Mouse (Mus musculus) layer of hippocampus, adult 9-10 months (tissue): Measurements from ENCODE around the gene D630023F18Rik.
A peak's percentile ranks its signal among the peaks of the same experiment; 100 is the strongest.

Experiments used
- DNase-seq: peaks from one replicate; pipeline ENCODE4 v3.0.0; 2022; ENCODE audit warnings: low spot score

Gene D630023F18Rik

DNA sequence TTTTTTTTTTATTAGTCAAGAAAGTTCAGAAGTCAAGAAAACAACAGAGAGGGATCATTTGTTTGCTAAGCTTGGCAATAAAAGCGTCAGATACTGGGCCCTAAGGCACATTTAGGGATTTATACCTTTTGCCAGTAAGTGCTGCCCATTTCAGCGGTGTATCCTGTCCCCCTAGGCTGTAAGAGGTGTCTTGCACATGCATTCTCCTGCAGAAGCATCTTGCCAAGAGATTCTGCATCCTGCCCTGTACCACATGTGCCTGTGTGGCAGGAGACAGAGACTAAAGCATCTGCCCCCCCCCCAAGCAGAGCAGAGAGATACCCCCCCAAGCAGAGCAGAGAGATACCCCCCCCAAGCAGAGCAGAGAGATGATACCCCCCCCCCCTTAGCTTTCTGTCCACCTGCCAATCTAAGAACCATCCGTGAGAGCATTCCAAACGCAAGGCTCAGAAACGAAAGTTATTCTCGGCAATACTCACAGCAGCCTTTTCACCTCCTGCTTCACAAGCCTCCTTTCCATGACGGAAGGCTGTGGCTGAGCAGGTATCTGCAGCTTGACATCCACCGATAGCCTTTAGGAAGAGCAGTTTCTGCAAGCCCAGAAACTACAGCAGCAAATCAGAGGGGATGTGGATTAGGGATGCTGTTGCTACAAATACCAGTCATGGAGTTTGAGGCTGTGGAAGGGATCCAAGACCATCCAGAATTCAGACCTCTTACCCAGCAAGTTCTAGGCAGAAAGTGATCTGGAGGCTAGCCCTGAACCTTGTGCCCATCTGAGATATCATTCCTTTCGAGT is at the start of gene D630023F18Rik:
Gene D630023F18Rik (minus strand): TSS at position 641 of the 799 bp plus-strand sequence.
- peak; percentile 15 for DNase-seq

DNA sequence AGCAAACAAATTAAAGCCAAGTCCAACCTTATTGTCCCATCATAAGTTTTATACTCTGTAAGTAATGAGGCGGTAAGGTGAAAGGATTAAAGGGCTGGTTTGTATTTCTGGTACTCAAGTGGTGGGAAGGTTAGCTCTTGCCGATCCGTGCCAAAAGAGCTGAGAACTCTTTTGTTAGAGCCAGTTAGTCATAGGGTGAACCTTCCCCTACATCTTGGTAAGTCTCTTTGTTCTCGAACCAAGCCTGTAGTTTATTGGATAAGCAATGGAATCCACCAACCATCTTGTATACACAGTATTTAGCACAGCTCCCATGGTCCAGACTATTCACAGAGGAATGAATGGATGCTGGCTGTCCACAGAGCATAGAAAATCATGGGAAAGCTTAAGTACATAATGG is 48.6 kb upstream of the D630023F18Rik start:
- DNase-seq = no peak

DNA sequence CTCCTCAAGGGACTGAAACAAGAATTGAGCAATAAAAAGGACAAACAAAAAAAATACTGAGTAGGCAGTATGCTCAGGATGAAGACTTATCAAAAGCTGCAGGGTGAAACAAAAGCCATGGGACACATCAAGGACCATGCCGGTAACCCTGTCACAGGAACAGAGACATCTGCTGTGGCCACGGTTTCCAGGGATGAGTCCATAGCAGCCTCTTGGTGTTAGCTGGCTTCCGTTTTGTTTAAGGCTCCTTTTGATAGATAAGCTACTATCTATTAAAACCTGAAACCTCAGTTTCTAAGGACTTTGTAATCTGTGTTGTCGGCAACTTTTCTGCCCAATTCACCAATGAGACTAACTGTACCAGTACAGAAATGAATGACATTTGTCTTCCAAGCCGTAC is 46.9 kb upstream of the D630023F18Rik start:
- no peak for DNase-seq

DNA sequence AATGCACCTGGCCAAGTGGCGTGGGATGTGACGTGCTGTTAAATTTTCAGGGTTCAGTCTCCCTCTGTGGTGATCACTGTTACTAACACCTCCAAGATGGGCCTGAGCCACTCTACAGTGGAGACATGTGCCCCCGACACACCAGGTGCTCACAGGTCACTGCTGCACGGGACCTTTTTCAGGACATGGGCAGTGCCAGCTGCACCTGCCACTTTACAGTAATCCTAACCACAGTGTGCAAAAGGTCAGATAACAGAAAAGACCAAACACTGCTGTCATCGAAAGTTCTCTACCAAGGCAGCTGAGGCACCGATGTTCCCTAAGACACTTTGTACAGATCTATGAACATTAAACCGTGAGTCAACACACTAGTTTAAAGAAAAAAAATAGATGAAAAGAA is 46.5 kb upstream of the D630023F18Rik start:
- DNase-seq = no peak

DNA sequence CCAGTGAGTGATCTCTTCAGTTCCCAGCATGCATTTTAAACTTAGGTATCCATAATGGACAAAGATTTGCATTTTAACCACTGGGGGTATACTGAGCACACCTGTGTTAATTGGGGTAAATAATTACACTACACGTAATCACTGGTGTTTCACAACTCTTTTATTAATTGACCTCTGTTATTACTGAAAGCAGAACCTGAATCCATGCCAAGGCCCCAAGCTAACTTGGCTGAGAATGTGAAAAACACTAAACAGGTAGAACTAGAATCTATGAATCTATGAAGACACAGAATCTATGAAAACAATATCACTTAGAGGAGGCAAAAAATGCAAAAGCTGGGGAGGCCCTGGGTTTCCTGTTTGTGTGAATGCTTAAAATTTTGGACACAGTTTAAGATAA is 44.5 kb upstream of the D630023F18Rik start:
- DNase-seq = no peak

DNA sequence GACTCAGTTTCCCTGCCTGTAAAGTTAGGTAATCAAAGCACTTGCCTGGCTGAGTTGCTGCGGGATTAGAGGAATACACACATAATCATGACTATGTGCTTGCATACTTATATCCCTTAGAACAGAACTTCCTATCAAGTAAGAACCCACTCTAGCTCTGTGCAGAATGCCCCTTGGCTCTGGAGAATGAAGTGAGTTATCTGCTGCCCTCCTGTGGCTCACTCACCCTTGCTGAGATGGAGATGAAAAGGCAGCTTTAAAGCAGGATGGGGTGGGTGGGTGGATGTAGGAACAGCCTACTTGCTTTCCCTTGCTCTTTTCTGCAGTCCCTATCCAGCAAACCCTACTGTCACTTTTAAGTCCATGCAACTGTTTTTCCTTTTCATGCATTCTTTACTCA is 39.2 kb upstream of the D630023F18Rik start:
- DNase-seq = no peak

DNA sequence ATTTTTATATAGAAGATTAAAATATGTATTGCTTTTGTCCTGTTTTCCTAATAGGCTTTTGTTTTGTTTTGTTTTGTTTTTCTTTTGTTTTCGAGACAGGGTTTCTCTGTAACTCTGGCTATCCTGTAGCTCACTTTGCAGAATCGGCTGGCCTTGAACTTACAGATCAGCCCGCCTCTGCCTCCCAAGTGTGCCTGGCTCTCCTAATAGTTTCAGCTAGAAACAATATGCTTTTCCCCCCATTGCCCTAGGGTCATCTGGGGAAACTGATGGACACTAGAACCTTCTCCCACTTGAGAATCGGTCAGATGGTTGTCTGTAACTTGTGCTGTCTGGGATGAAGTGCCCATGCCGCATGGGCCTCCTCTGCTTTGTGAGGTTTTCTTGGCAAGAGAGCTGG is 33.1 kb upstream of the D630023F18Rik start:
- no peak for DNase-seq

DNA sequence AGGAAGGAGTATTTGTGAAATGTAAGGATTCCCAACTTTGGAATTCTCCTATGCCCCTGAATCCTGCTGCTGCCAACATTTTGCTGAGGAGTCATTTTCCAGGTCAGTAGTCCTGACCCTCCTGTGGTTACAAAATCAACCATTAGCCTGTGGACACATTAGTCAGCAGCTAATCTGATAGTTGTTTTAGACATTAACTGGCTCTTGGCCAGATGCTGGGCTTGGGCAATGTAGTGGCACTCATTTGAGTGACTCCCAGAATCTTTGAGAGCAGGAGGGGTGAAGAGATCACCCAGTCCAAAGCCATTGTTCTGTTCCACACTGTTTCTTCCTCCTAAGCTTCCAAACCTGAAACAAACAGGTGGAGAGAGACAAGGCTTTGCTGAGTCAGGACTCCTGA is 31.8 kb upstream of the D630023F18Rik start:
- no peak for DNase-seq

DNA sequence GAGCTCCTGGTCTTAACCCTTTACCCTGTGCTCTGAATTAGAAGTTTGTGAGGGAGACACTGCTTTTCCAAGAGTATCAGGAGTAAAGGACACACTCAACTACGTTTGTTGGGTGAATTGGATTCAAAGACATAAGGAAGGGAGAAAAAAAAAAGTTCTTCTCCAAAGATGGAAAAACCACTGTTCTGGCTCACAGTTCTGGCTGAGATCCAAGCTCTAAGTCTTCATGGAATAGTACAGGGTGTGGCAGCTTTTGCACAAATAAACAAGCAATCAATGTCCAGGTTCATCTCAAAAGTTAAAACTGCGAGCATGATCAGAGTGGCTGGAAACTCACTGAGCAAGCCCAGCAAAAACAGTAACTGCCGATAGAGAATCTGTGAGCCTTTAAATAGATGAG is 25.0 kb upstream of the D630023F18Rik start:
- DNase-seq = no peak

DNA sequence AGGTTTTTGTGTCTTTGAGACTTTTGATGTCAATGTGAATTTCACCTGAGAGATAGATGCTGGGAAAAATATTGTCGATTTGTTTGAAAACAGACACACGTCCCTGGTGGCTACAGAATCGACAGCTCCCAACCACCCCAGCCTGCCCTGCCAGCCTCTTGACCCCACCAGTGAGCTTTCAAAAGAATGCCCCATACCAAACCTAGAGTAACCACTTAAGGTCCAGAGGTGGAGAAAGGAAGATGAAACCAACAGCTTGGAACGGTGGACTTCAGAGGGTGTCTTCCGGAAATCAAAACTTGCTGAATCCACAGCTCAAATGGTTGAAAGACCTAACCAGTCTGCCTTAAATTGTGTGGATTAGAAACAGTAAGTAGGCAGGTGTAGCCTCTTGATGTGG is 24.3 kb upstream of the D630023F18Rik start:
- DNase-seq = no peak

DNA sequence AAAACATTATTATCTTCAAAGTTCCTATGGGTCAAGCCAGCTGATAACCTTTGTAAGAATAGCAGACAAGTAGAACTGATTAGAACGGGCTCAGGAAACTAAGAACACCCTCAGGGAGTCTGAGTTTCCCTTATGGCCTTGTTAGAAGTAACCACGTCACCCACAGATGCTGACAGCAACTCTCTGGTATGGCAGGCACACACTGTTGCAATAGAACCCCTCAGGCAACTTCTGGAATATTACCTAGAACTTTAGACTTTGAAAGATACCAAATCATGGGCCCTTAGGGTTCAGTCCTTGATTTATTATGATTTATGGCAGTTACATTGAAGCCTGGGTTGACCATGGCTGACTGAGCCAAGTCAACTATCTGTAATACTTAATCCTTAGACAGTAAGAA is 23.6 kb upstream of the D630023F18Rik start:
- no peak for DNase-seq

DNA sequence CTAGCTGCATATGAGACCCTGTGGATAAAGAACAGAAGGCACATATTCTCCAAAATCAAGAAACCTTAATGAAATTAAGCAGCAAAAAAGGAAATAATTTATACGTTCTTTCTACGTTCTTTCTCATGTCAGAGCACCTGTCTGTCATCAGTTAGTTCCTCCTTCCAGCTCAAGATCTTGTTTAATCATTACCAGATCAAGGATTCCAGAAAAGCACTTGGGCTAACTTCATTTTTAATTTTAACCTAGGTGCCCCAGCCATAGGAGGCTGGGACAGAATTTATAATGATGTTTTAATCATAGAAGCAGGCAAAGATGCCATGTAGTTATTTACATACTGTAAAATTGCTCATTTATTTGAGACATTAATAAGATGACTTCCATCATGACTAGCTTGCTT is 21.8 kb upstream of the D630023F18Rik start:
- no peak for DNase-seq

DNA sequence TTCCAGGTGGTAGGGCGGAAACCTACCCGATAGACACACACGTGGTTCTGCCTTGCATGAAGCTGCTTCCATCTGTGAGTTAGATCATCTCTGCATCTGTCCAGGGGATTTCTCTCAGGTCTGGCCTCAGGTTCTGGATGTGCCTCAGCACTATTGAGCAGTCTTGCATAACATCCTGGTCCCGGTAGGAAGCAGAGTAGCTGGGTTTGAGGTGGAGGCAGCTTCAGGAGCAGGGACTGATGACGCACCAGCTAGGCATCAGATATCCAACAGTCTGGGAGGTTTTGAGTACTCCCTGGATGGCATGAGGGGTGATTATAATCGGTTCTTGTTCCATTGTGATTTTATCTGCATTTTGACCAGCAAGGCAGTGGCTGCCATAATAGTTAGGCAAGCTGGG is 14.5 kb upstream of the D630023F18Rik start:
- DNase-seq = no peak

DNA sequence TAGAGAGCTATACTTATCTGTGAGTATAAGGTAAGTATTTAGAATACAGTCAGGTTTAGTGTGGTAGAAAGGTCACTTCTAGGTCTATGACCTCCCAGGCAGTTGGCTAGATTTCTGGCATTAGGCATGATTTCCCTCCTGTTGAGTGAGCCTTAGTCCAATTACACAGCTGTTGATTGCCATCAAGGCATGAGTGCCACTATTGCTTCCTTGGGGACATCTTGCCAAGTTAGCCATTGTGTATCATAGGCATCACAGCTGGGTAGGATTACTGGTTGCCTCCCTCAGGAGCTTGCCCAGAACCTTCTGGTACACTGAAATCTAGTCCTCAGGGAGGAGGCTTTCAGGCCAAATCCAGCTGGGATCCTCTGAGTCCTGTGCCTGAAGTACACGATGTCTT is 9.8 kb upstream of the D630023F18Rik start:
- DNase-seq = no peak

DNA sequence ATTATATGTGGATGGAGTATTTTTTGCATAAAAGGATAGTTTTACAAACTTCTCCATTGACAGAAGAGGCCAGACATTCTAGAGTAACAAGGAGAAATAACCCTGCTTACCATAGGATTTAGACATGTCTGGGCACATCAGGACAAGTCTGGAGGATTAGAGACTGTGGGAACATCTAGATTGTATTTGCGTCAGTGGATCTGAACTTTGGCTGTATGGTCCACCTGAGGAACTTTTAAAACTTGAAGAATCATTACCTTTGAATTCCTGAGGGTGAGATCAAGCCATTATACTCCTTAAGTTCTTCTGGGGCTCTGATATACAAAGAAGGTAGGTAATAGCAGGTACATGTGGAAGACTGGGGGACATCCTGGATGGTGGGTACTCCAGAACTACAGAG is 8.7 kb upstream of the D630023F18Rik start:
- DNase-seq = no peak

DNA sequence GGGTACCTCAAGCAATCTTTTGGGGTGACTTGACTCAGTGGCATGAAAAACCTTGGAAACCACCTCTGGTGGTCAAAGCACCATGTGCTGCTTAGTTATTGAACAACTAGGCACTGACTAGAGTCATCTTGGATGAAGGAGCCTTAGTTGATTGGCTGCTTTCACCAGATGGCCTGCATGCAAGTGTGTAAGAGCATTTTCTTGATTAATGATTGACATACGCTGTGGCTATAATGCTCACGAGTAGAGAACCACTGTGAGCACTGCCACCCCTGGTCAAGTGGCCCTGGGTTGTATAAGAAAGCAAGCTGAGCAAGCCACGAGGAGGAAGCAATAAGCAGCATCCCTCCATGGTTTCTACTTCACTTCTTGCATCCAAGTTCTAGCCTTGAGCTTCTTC is 7.2 kb upstream of the D630023F18Rik start:
- DNase-seq = no peak

DNA sequence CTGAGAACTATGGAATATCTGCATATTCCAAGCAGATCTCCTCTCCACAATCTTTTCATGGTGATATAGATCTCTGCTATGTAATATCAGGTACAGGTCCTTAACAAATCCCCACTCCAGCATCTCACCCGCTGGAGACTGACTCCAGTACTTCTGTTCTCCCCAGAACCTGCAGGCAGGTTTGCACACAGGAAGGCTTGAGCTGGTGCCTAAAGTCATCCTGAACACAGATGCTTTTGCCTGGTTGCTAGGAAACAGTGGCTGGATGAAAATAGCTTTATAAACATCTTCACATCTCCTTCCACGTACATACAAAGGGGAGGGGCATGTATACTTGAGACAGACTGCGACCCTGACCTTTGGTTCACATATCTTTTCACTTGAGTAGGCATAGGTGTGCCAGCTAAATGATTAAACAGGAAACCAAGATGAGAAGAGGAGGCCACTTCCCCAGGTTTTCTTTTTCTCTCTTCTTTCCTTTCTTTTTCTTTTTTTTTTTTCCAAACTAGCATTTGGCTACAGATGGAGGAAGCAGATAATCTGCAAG is 6.7 kb upstream of the D630023F18Rik start:
- peak; percentile 13 for DNase-seq

DNA sequence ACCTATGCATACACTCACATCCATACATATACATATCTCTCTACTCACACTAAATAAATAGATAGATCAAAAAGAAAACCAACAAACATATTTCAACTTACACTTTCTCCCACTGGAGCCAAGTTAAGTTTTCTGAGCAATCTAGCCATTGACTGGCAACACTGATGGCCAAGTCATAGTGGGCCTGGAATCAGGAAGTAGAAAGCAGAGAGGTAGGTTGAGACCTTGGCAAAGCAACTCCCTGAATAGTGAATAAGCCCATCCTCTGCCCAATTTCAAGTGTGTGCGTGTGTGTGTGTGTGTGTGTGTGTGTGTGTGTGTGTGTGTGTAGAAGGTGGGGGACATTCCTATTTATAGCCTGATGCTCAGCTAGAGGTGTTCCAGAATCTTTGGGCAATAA is 3.6 kb downstream of the D630023F18Rik start, which contains the start of gene Gm28845:
Gene Gm28845 (minus strand): TSS at position 121 of the 400 bp plus-strand sequence.
- DNase-seq = no peak

DNA sequence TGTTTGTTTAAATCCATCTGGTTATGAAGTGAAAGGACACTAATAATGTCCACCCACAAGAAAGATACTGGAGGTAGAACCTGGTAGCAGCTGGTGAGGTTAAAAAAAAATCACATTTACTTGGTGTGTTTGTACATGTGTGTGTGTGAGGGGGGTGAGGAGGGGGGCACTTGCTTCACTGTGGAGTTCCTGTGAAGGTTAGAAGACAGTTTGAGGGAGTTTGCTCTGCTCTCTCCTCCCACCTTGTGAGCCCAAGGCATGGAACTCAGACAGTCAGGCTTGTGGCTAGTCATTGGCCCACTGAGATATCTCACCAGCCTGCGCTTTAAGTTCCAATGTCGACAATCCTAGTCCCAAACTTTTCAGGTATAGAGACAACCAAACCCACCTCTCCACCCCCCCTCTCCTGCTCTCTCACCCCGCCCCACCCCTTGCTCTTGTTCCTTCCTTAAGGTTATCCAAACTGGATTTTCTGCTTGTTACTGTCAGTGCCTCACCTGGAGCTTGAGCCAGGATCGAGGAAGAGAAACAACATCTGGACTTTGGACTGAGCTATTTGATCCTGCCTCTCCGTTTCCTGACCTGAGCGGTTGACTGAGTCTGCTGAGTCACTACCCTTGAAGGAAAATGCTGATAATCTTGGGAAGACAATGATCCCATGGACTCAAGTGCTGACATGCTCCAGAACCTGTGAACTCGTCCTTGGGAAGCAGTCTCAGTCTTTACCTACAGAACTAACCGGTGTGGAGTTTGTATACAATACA is 4.7 kb downstream of the D630023F18Rik start:
- no peak for DNase-seq

DNA sequence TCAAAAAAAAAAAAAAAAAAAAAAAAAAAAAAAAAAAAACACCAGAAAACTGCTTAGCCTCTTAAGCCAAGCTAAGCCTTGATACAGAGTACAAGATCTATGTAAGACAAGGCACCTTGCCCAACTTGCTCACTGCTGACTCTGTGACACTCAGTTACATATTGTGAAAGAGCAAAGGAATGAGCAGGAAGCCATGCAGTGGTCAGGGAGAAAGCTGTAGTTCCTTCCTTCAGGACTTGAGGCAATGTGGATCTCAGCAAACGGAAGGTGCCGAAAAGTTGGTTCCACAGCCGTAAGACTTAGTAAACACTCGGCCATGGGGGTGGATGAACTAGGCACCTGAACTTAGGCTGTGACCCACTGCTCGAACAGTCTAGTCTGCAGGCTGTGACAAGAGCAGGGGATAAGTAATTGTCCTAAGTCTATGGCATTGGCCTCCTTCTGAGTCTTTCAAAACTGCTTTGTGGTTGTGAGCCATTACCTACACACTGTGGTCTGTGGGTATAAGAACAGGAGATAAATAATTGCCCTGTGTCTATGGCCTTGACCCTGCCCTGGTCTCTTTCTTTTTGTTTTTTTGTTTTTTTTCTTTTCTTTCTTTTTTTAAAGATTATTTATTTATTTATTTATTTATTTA is 9.4 kb downstream of the D630023F18Rik start:
- no peak for DNase-seq

DNA sequence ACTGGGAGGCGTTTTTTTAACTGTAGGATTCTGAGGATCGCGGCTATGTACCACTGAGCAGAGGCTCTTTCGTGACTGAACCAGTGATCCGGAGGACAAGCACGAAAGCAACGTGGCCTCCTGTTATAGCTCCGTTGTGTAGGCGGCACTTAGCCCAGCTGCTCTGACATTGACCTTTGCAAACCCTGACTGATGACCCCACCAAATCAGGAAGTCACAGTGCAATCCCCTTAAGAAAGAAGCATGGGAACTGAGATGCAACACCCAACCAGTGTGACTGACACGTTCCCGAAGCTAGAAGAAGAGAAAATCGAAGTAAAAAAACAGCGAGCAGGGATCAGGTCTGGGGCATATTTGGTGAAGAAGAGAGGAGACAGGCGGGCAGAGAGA is 10.2 kb downstream of the D630023F18Rik start:
- no peak for DNase-seq

DNA sequence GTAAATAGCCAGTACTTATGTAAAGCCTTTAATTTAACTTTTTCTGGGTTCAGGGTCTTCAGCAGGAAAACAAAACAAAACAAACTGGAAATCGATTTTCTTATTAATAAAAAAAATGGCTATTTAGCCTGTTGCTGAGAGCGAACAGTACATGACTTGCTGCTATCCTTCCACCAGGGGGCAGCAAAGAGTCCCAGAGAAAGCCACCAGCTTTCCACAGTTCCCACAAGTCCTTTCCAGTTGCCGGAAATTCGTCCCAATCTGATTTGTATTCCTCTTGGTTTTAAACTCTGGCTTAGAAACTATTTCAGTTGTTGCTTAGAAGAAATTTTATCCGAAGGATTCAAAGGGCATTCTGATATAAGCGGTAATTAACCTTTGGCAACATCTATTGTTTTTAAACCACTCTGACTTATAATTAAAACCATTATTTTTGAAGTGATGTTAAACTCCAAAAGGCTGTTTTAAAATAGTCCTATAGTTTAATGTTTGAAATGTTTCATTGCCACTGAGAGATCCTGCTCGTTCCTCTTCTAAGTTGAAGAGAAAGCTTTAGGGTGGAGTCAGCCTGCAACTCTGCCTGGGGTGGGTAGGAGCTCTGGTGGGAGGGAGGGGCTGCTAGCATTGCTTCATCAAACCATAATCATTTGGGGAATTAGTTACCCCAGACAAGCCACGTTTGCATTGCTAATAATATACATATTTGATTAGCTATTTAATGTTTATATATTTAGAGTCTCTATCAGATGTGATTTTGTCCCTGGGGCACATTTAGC is 10.8 kb downstream of the D630023F18Rik start:
- peak; percentile 61 for DNase-seq
